Mouse (Mus musculus): ENCODE measurements at regions not wholly inside any gene's neighbourhood (a gene's known extent, or its start where the extent isn't known, plus 50 kb on each side); places are given as distances from the start of the nearest gene placed in this dataset.

DNA sequence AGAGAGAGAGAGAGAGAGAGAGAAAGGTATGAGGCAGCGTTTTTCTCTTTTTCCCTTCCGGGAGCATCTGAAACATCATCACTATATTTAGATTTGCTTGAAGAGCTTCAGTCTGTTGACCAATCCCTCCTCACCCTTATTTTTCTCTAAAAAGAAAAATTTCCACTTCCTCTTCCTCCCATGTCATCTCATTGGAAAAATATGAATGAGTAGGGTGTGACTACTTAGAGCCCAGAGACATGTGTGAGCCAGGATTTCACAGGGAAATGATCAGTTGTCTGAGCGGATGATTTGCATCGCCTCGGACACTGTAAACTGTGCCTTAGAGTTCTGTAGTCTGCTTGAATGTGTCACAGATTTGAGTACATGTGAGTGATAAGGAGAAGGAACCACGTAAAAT is 111.3 kb upstream of the Ptger4 start:
- 95% methylated on average over 6 of the region's 6 CpGs for WGBS
- H3K27ac ChIP-seq (ENCODE audit: low read depth, low read length) = no peak overlapping the region
- no peaks in the 10 kb centered on the region for H3K4me1 ChIP-seq (ENCODE audit: control insufficient read depth, insufficient read depth, low read length)
- no peaks in the 10 kb centered on the region for H3K36me3 ChIP-seq (ENCODE audit: control insufficient read depth, insufficient read depth, low read length)
- no peaks in the 10 kb centered on the region for H3K9me3 ChIP-seq (replicated peaks; ENCODE audit: control insufficient read depth, low read length)
- no peak overlapping the region for H3K4me2 ChIP-seq (ENCODE audit: low read length)
- no peak for DNase-seq (ENCODE audit: low spot score)
- ATAC-seq = no peak
- H3K9ac ChIP-seq (ENCODE audit: low read length) = no peak overlapping the region
- no peak overlapping the region for H3K4me3 ChIP-seq (ENCODE audit: low read depth, low read length)
- no peaks in the 10 kb centered on the region for H3K27me3 ChIP-seq (replicated peaks; ENCODE audit: control insufficient read depth, insufficient read depth, low read length)

GRCm38 (mm10) chr15:5354328-5354727 is 110.3 kb upstream of the Ptger4 start:
- no peaks in the 10 kb centered on the region for H3K9me3 ChIP-seq (replicated peaks; ENCODE audit: control insufficient read depth, low read length)
- no peak for ATAC-seq
- no peaks in the 10 kb centered on the region for H3K4me1 ChIP-seq (ENCODE audit: control insufficient read depth, insufficient read depth, low read length)
- H3K4me3 ChIP-seq (ENCODE audit: low read depth, low read length) = no peak overlapping the region
- peak; percentile 18 for DNase-seq (ENCODE audit: low spot score)
- no peak overlapping the region for H3K4me2 ChIP-seq (ENCODE audit: low read length)
- H3K27me3 ChIP-seq (replicated peaks; ENCODE audit: control insufficient read depth, insufficient read depth, low read length) = no peaks in the 10 kb centered on the region
- WGBS = 66% methylated on average over 7 of the region's 7 CpGs
- no peak overlapping the region for H3K9ac ChIP-seq (ENCODE audit: low read length)
- no peak overlapping the region for H3K27ac ChIP-seq (ENCODE audit: low read depth, low read length)
- no peaks in the 10 kb centered on the region for H3K36me3 ChIP-seq (ENCODE audit: control insufficient read depth, insufficient read depth, low read length)

DNA sequence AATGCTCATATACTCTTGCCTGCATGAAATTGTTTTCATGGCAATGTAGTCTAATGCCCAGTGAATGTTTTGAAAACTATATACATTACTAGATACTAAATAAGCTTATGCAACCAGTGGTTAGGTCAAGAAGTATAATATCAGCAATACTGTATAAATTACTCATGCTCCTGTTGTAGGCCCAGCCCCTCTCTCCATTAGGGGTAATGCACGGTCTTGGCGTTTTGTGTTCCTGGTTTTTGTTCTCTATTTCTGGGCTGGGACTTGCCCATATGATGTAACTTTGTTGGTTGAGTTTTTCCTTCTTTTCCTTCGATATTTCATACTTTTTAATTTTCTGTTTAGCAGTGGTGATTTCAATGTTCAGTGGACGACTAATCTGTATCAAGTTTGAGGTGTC is 104.9 kb upstream of the Ptger4 start:
- Histone ChIP-seq H3K4me2 (ENCODE audit: low read length) (no peak overlapping the region), H3K36me3 (ENCODE audit: control insufficient read depth, insufficient read depth, low read length) (no peaks in the 10 kb centered on the region), H3K9me3 (replicated peaks; ENCODE audit: control insufficient read depth, low read length) (no peaks in the 10 kb centered on the region), H3K4me1 (ENCODE audit: control insufficient read depth, insufficient read depth, low read length) (no peaks in the 10 kb centered on the region), H3K4me3 (ENCODE audit: low read depth, low read length) (no peak overlapping the region), H3K27ac (ENCODE audit: low read depth, low read length) (no peak overlapping the region), H3K9ac (ENCODE audit: low read length) (no peak overlapping the region), H3K27me3 (replicated peaks; ENCODE audit: control insufficient read depth, insufficient read depth, low read length) (no peaks in the 10 kb centered on the region)
- WGBS = 90% methylated on average over 4 of the region's 4 CpGs
- no peak for ATAC-seq
- no peak for DNase-seq (ENCODE audit: low spot score)

- H3K36me3 ChIP-seq (ENCODE audit: control insufficient read depth, insufficient read depth, low read length) = no peaks in the 10 kb centered on the region
- no peak for DNase-seq (ENCODE audit: low spot score)
- no peak overlapping the region for H3K4me3 ChIP-seq (ENCODE audit: low read depth, low read length)
- H3K4me1 ChIP-seq (ENCODE audit: control insufficient read depth, insufficient read depth, low read length) = no peaks in the 10 kb centered on the region
- no peak for ATAC-seq
- H3K4me2 ChIP-seq (ENCODE audit: low read length) = no peak overlapping the region
- 93% methylated on average over 5 of the region's 5 CpGs for WGBS
- H3K9me3 ChIP-seq (replicated peaks; ENCODE audit: control insufficient read depth, low read length) = no peaks in the 10 kb centered on the region
- H3K27ac ChIP-seq (ENCODE audit: low read depth, low read length) = no peak overlapping the region
- H3K9ac ChIP-seq (ENCODE audit: low read length) = no peak overlapping the region
- no peaks in the 10 kb centered on the region for H3K27me3 ChIP-seq (replicated peaks; ENCODE audit: control insufficient read depth, insufficient read depth, low read length)
Measured at GRCm38 (mm10) chr15:5347674-5348073, 103.7 kb upstream of the Ptger4 start.

DNA sequence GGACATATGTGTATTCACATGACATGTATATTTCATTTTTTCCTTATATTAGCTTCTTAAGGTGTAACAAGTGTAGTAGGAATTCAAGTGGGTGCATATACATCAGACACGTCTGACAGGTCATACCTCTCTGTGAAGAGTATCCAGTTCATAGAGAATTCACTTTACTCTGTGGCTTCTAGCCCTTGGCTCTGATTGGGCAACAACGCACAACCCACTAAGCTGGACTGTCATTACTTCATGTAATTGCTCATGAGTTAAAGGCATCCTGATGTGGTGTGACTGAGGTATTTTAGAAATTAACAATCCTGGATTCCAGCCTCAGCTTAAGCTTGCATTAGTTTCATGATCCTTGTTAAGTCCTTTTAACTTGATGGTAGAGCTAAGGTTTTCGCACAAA is 103.0 kb upstream of the Ptger4 start:
- Histone ChIP-seq H3K4me3 (ENCODE audit: low read depth, low read length) (no peak overlapping the region), H3K27ac (ENCODE audit: low read depth, low read length) (no peak overlapping the region), H3K4me1 (ENCODE audit: control insufficient read depth, insufficient read depth, low read length) (no peaks in the 10 kb centered on the region), H3K27me3 (replicated peaks; ENCODE audit: control insufficient read depth, insufficient read depth, low read length) (no peaks in the 10 kb centered on the region), H3K4me2 (ENCODE audit: low read length) (no peak overlapping the region), H3K36me3 (ENCODE audit: control insufficient read depth, insufficient read depth, low read length) (no peaks in the 10 kb centered on the region), H3K9ac (ENCODE audit: low read length) (no peak overlapping the region), H3K9me3 (replicated peaks; ENCODE audit: control insufficient read depth, low read length) (no peaks in the 10 kb centered on the region)
- no peak for ATAC-seq
- DNase-seq (ENCODE audit: low spot score) = no peak
- 94% methylated on average over 3 of the region's 3 CpGs for WGBS

GRCm38 (mm10) chr15:5343794-5344193 is 99.8 kb upstream of the Ptger4 start:
- no peak overlapping the region for H3K4me2 ChIP-seq (ENCODE audit: low read length)
- no peaks in the 10 kb centered on the region for H3K4me1 ChIP-seq (ENCODE audit: control insufficient read depth, insufficient read depth, low read length)
- no peak overlapping the region for H3K27ac ChIP-seq (ENCODE audit: low read depth, low read length)
- H3K9ac ChIP-seq (ENCODE audit: low read length) = no peak overlapping the region
- H3K4me3 ChIP-seq (ENCODE audit: low read depth, low read length) = no peak overlapping the region
- no peaks in the 10 kb centered on the region for H3K27me3 ChIP-seq (replicated peaks; ENCODE audit: control insufficient read depth, insufficient read depth, low read length)
- DNase-seq (ENCODE audit: low spot score) = no peak
- WGBS = 85% methylated on average over 6 of the region's 6 CpGs
- no peaks in the 10 kb centered on the region for H3K9me3 ChIP-seq (replicated peaks; ENCODE audit: control insufficient read depth, low read length)
- no peaks in the 10 kb centered on the region for H3K36me3 ChIP-seq (ENCODE audit: control insufficient read depth, insufficient read depth, low read length)
- no peak for ATAC-seq

GRCm38 (mm10) chr15:5335528-5336268 is 91.7 kb upstream of the Ptger4 start:
- Histone ChIP-seq H3K27me3 (replicated peaks; ENCODE audit: control insufficient read depth, insufficient read depth, low read length) (no peaks in the 10 kb centered on the region), H3K9ac (ENCODE audit: low read length) (no peak overlapping the region), H3K9me3 (replicated peaks; ENCODE audit: control insufficient read depth, low read length) (no peaks in the 10 kb centered on the region), H3K36me3 (ENCODE audit: control insufficient read depth, insufficient read depth, low read length) (no peaks in the 10 kb centered on the region), H3K27ac (ENCODE audit: low read depth, low read length) (no peak overlapping the region), H3K4me2 (ENCODE audit: low read length) (no peak overlapping the region), H3K4me3 (ENCODE audit: low read depth, low read length) (no peak overlapping the region), H3K4me1 (ENCODE audit: control insufficient read depth, insufficient read depth, low read length) (no peaks in the 10 kb centered on the region)
- WGBS = 79% methylated on average over 6 of the region's 6 CpGs
- no peak for ATAC-seq
- no peak for DNase-seq (ENCODE audit: low spot score)

- H3K4me1 ChIP-seq (ENCODE audit: control insufficient read depth, insufficient read depth, low read length) = no peaks in the 10 kb centered on the region
- H3K4me2 ChIP-seq (ENCODE audit: low read length) = no peak overlapping the region
- H3K27ac ChIP-seq (ENCODE audit: low read depth, low read length) = no peak overlapping the region
- H3K27me3 ChIP-seq (replicated peaks; ENCODE audit: control insufficient read depth, insufficient read depth, low read length) = no peaks in the 10 kb centered on the region
- H3K9ac ChIP-seq (ENCODE audit: low read length) = no peak overlapping the region
- no peak overlapping the region for H3K4me3 ChIP-seq (ENCODE audit: low read depth, low read length)
- DNase-seq (ENCODE audit: low spot score) (no peak), ATAC-seq (no peak)
- no peaks in the 10 kb centered on the region for H3K36me3 ChIP-seq (ENCODE audit: control insufficient read depth, insufficient read depth, low read length)
- 77% methylated on average over 4 of the region's 4 CpGs for WGBS
- no peaks in the 10 kb centered on the region for H3K9me3 ChIP-seq (replicated peaks; ENCODE audit: control insufficient read depth, low read length)
Measured at GRCm38 (mm10) chr15:5326996-5327395, 83.0 kb upstream of the Ptger4 start.

GRCm38 (mm10) chr15:5321691-5322090 is 77.7 kb upstream of the Ptger4 start:
- H3K4me1 ChIP-seq (ENCODE audit: control insufficient read depth, insufficient read depth, low read length) = no peaks in the 10 kb centered on the region
- H3K27me3 ChIP-seq (replicated peaks; ENCODE audit: control insufficient read depth, insufficient read depth, low read length) = no peaks in the 10 kb centered on the region
- H3K4me2 ChIP-seq (ENCODE audit: low read length) = no peak overlapping the region
- ATAC-seq (no peak), DNase-seq (ENCODE audit: low spot score) (no peak)
- no peaks in the 10 kb centered on the region for H3K9me3 ChIP-seq (replicated peaks; ENCODE audit: control insufficient read depth, low read length)
- no peaks in the 10 kb centered on the region for H3K36me3 ChIP-seq (ENCODE audit: control insufficient read depth, insufficient read depth, low read length)
- H3K27ac ChIP-seq (ENCODE audit: low read depth, low read length) = no peak overlapping the region
- no peak overlapping the region for H3K9ac ChIP-seq (ENCODE audit: low read length)
- no peak overlapping the region for H3K4me3 ChIP-seq (ENCODE audit: low read depth, low read length)
